Mouse (Mus musculus): ENCODE data around the gene Atic.

Atic gene

DNA sequence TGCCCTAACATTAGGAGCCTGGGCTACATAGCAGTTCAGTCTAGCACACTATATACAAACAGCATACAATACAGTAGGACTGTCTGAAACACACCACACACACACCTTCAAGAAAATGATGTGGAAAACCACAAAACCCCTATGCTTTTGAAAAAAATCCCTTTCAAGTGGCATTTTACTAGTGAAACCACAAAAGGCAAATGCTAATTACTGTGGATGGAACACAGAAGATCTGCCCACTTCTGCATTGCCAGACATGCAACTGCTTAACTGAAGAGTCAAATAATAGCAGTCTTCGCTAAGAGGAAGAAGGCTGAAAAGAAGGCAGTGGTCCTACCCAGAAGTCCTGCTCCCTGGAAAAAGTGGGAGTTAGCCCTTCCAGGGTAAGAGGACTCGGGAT lies 37.3 kb downstream of the Atic start:
- DNase-seq (ENCODE audit: low spot score): no peak

DNA sequence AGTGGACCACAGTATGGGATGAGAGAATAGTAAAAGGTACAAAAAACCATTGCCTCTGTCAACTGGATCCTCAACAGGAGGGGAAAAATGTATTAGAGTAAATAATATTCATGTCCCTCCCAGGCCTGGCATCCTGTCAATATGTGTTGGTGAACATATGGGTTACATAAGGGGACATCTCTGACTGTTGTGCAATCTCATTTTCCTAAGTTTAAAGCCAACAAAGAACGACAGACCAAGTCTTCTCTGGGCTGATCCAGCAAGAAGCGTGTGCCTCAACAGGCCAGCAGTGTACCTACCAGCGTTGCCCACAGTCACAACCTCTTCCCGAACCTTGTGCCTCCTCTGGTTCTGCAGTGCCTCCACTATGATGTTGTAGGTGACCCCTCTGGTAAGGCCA lies 38.4 kb downstream of the Atic start:
- DNase-seq (ENCODE audit: low spot score): no peak

DNA sequence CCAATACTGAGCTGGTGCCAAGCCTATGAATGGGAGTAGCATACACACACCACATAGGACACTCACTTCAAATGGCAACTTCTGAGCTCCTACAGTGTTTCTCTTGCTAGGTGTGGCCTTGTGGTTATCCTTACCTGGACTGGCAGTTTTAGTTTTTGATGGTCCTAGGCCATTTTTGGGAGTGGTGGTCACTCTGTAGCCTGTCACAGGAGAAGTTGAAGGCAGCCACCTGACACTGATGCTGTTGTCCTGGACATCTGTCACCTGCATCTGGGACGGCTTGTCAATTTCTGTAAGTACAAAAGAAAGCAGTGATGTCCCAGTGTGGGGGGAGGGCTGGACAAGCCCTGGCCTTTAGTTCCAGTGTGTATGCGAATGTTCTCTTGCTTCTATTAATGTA lies 48.8 kb downstream of the Atic start:
- DNase-seq (ENCODE audit: low spot score): no peak

DNA sequence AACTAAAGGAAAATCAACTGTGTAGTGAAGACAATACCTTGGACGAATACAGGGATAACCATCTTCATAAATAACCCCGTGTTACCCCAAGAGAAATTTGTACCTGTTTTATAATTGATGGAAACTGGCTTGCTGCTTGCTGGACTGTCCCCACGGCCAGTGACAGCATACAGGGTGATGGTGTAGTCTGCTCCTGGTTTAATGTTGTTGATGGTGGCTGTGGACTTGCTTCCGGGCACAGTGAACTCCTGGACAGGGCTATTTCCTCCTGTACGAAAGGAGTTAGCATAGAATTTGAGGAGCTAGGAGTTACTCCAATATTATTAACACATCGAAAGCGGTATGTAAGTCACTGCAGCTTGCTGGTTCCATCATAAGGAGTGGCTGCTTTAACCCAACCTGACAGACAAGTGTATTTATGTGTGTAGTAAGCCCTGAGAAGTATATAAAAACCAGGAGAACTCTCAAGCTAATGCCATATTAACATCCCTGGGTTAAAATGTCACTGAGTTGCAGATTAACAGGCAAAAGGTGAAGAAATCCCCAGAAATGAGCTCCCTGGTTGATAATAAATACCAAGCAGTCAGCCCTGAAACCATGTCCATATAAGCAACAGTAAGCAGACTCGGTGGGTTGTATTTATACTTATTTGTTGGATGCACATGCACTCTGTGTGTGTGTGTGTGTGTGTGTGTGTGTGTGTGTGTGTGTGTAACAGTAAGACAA lies 49.8 kb downstream of the Atic start:
- DNase-seq (ENCODE audit: low spot score): no peak

DNA sequence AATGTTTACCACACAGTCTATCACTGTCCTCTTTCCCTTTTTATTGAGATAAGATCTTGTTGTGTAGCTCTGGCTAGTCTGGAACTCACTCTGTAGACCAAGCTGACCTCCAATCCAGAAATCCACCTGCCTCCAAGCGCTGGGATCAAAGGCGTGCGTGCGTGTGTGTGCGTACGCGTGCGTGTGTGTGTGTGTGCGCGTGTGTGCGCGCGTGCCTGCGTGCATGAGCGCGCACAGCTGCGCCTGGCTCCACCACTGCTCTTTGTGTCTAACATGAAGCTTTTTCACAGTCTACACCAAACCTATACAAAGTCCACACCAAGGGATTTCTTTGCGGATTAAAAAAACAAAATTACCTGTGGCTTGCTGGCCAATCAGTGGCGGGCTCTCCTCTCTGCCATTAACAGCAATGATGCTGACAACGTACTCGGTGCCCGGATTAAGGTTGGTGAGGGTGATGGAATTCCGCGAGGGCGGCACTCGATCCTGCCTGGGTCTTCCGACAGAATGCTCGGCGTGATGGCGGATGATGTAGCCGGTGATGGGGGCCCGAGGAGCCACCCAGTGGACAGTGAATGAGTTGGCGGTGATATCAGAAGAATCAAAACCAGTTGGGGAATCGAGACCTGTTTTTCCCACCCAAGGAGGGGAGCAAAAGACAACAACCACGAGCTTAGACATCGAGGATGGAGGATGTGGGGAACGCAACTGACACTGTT lies 52.3 kb downstream of the Atic start:
- DNase-seq (ENCODE audit: low spot score): no peak

DNA sequence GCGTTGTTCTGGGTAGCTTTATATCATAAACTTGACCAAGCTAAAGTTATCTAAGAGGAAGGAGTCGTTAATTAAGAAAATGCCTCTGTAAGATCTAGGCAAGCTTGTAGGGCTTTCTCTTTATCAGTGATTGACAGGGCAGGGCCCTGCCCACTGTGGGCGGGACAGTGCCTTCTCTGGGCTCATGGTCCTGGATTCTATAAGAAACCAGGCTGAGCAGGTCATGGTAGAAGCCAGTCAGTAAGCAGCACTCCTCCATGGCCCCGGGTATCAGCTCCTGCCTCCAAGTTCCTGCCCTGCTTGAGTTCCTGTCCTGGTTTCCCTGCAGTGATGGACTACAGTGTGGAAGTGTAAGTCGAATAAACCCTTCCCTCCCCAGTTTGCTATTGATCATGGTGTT lies 53.0 kb downstream of the Atic start:
- no peak for DNase-seq (ENCODE audit: low spot score)

DNA sequence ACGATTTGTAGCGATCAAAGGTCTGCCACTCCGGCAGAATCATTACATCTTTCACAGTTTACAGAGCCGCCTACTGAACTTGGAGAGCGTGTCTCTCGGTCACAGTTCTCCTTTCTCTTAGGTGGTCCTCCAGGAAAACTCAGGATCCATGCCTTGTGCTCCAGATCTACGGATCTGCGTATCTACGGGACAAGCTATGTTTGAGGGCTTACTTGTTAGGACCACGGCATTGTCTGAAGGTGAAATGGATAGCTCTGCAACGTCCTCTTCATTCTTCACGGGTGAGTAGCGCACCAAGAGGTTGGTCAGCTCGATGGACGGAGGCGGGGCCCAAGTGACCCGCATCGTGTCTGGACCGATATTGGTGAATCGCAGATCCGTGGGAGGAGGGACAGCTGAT lies 55.3 kb downstream of the Atic start:
- DNase-seq (ENCODE audit: low spot score): no peak

DNA sequence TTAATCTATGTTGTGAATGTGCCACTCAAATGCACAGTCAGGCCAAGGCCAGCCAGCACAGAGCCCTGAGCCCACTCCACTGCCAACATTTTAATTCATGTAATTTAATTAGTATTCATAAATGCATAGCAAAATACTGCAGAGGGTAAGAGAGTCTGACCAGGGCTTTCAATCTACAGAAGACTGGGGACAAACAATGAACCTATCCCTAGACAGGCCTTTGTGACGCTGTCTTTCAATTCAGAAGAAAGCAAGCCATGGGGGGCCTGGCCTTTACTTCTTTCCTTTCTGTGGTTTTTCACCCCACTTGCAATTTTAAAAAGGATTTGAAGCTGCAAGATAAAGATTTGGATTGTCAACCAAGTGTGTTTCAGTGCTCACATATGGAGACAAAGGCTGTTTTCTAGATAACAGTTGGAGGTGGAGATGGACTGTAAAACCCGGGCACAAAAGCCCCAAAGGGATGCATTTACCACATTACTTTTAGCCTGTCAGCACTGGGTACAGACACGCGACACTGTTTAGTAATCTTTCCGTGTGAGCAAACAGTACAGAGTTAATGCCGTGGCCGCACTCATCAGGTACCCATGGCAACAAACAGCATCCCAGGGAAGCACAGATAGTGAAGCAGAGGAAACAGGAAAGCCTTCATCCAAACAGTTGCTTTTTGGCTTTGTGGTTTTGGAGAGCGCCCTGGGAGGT lies 57.7 kb downstream of the Atic start:
- peak; percentile 52 for DNase-seq (ENCODE audit: low spot score)

DNA sequence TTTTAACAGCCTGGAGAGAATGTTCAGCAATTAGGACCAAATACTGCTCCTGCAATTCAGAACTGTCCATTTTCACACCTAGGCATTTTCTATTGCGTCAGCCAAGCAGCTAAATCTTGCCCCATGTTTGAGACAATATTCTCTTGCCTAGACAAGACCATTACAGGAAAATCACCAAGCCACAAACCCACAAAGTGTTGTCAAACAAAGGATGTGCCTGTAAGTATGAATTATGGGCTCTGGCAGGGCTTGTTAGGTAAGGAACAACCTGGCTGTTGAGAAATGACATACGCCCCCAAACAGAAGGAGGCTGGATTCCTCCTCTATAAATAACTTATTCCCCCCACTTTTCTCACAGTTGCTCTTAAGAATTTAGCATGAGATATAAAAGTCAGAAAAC lies 64.6 kb downstream of the Atic start:
- no peak for DNase-seq (ENCODE audit: low spot score)

DNA sequence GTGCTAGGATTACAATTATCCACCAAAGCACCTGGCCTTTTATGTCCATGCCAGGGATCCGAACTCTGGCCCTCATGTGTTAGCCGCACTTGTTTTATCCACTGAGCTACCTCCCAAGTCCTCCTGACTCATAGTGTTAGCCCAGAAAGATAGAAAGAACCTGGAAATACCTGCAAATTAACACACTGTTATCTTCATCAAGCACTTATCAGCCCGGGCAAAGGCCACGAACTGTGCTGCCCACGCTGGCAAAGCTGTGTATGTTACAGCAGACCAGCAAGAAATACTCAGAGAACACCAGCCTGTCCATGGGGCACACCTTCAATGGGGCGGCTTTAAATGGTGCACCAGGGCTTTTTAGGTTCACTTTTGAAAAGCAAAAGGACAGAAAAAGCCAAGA lies 66.7 kb downstream of the Atic start:
- no peak for DNase-seq (ENCODE audit: low spot score)
